Mouse (Mus musculus): ENCODE measurements around the gene Gm45717.

- TF ChIP-seq CTCF (IDR thresholded peaks at IDR 0.05; ENCODE audit: insufficient read depth, low read depth, low read length) (no peak), POLR2A (IDR thresholded peaks at IDR 0.05; ENCODE audit: insufficient read depth, low read depth, low read length) (no peak)
Observed at GRCm38 (mm10) chr7:140907697-140908096, 48.0 kb downstream of the Gm45717 start.

All from olfactory bulb, adult 2 months (tissue).